Mouse (Mus musculus) intestine, embryonic 16.5 days (tissue): ENCODE results near the gene Ddr1. TPM values are rescaled to one million over a fixed set of nuclear protein-coding genes. Genes with fewer than 3 reads are reported as not detected.

Experiments used
- ATAC-seq: fragments of 200-750 bp; cut with Nextera tagmentation; 2 replicates; pipeline ENCODE4 v1.8.0; 2017; ENCODE audit warnings: moderate TSS enrichment, moderate library complexity
- H3K27ac ChIP-seq: fragments of 300-500 bp; sonication (generic); 2 replicates; pipeline ENCODE4 v1.5.1; 2014; ENCODE audit warnings: mild to moderate bottlenecking, low read length
- H3K27me3 ChIP-seq: fragments of 300-500 bp; sonication (generic); replicated peaks from 2 replicates; pipeline ENCODE4 v1.6.1; 2014; ENCODE audit warnings: low read length, control low read depth, mixed read lengths; ENCODE audit not compliant: control insufficient read depth, insufficient read depth
- H3K36me3 ChIP-seq: fragments of 300-500 bp; sonication (generic); 2 replicates; pipeline ENCODE4 v1.6.1; 2014; ENCODE audit warnings: low read length, control low read depth; ENCODE audit not compliant: control insufficient read depth, insufficient read depth
- H3K4me1 ChIP-seq: fragments of 300-500 bp; sonication (generic); 2 replicates; pipeline ENCODE4 v1.6.1; 2014; ENCODE audit warnings: low read length, control low read depth, mixed read lengths; ENCODE audit not compliant: control insufficient read depth, insufficient read depth
- H3K4me2 ChIP-seq: fragments of 300-500 bp; sonication (generic); 2 replicates; pipeline ENCODE4 v1.6.1; 2014; ENCODE audit warnings: low read depth, low read length, control low read depth
- H3K4me3 ChIP-seq: fragments of 300-500 bp; sonication (generic); 2 replicates; pipeline ENCODE4 v1.5.1; 2014; ENCODE audit warnings: mild to moderate bottlenecking, low read length
- H3K9ac ChIP-seq: fragments of 300-500 bp; sonication (generic); 2 replicates; pipeline ENCODE4 v1.6.1; 2014; ENCODE audit warnings: low read depth, low read length
- H3K9me3 ChIP-seq: fragments of 300-500 bp; sonication (generic); 2 replicates; pipeline ENCODE4 v1.6.1; 2016; ENCODE audit warnings: low read length, control low read depth; ENCODE audit not compliant: control insufficient read depth
- whole genome bisulfite sequencing: fragments of 180-500 bp; shearing (Covaris S2); extraction: QIAGEN DNeasy Blood & Tissue Kit; methylation state at CpG from one replicate; pipeline ENCODE4 v1.1.7; 2014; 5-methylcytosine and 5-hydroxymethylcytosine counted together
- polyA plus RNA-seq: library from polyadenylated mRNA; unstranded; fragments of >200 nt; fragmentation: Nextera tagmentation; extraction: Ambion mirVana; gene quantifications from 2 replicates; pipeline ENCODE4 v1.2.1, GENCODE M21; 2015

Ddr1 gene
- polyA plus RNA-seq, 1 experiment from 2014 or later = 54.1 TPM

- Histone ChIP-seq H3K4me1 (peaks cover 16% of the 10 kb centered on the region), H3K36me3 (peaks cover 8% of the 10 kb centered on the region), H3K9ac (peak overlapping the region; percentile 86), H3K27me3 (no peaks in the 10 kb centered on the region), H3K27ac (no peak overlapping the region), H3K4me3 (no peak overlapping the region), H3K4me2 (0 out of 2 replicates have a peak overlapping the region, but pooled peaks have one; percentile 92), H3K9me3 (no peaks in the 10 kb centered on the region)
- peak; percentile 54 for ATAC-seq
- WGBS = 72% methylated on average over 17 of the region's 17 CpGs
Measured at GRCm38 (mm10) chr17:35665957-35666515, 38.4 kb downstream of the Ddr1 start.

- Histone ChIP-seq H3K27me3 (no peaks in the 10 kb centered on the region), H3K27ac (no peak overlapping the region), H3K9ac (no peak overlapping the region), H3K4me1 (peaks cover 13% of the 10 kb centered on the region; the same call in 1 of the 2 replicates), H3K4me2 (no peak overlapping the region), H3K36me3 (peaks cover 6% of the 10 kb centered on the region; the same call in 1 of the 2 replicates), H3K4me3 (no peak overlapping the region), H3K9me3 (no peaks in the 10 kb centered on the region)
- ATAC-seq = no peak
- WGBS = 73% methylated on average over 2 of the region's 2 CpGs
Measured at GRCm38 (mm10) chr17:35653086-35653485, 51.3 kb downstream of the Ddr1 start.

GRCm38 (mm10) chr17:35649429-35649828 lies 55.0 kb downstream of the Ddr1 start:
- no peaks in the 10 kb centered on the region for H3K36me3 ChIP-seq
- no peak overlapping the region for H3K4me3 ChIP-seq
- 52% methylated on average over 2 of the region's 2 CpGs for WGBS
- peak overlapping the region; percentile 44; the same call in 1 of the 2 replicates for H3K9ac ChIP-seq
- H3K9me3 ChIP-seq = no peaks in the 10 kb centered on the region
- peak; percentile 95 for ATAC-seq
- H3K27me3 ChIP-seq = no peaks in the 10 kb centered on the region
- H3K27ac ChIP-seq = peak overlapping the region; percentile 50
- H3K4me2 ChIP-seq = peak overlapping the region; percentile 10; the same call in 1 of the 2 replicates
- H3K4me1 ChIP-seq = peaks cover 13% of the 10 kb centered on the region; the same call in 1 of the 2 replicates

DNA sequence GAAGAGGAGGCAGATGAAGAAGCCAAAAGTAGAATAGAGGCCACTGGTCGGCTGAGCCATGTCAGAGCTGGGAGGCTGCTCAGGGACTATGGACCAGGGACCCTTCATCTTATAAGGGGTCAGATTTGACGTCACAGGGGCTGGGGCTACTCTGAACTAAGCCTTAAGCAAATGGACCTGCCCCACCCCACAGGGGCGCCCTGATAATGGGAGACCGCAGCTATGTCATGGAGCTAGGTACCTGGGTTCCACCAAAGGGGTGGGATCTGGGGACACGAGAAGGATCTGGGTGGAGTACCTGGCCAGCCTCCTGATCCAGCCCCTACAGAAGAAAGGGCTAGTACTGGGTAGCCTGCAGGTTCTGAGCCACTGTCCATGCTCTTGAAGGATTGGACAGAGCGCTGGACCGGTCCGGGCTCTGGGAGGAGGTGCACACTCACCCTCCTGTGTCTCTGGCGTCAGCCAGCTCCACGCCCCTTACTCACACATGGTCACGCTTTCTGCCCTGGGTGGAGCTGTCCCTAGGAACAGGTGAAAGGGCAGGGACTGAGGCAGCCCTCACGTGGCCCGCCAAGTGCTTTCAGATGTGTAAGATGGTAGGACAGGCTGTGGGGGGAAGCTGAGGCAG lies 60.7 kb downstream of the Ddr1 start, which contains the start of gene Mucl3:
Gene Mucl3 (minus strand): TSS at position 87 of the 628 bp plus-strand sequence.
- Histone ChIP-seq H3K4me1 (peaks cover 6% of the 10 kb centered on the region; the same call in 1 of the 2 replicates), H3K36me3 (no peaks in the 10 kb centered on the region), H3K27ac (no peak within 1 kb of the TSS), H3K9me3 (no peaks in the 10 kb centered on the region), H3K4me2 (no peak within 1 kb of the TSS), H3K9ac (no peak within 1 kb of the TSS), H3K4me3 (no peak within 1 kb of the TSS), H3K27me3 (no peaks in the 10 kb centered on the region)
- WGBS = 52% methylated on average over 13 of the region's 13 CpGs
- peak; percentile 47; the same call in 1 of the 2 replicates for ATAC-seq

GRCm38 (mm10) chr17:35639352-35639751 lies 65.1 kb downstream of the Ddr1 start:
- Histone ChIP-seq H3K27me3 (no peaks in the 10 kb centered on the region), H3K4me2 (peak overlapping the region; percentile 13; the same call in 1 of the 2 replicates), H3K9me3 (no peaks in the 10 kb centered on the region), H3K9ac (no peak overlapping the region), H3K4me3 (no peak overlapping the region), H3K36me3 (no peaks in the 10 kb centered on the region), H3K27ac (0 out of 2 replicates have a peak overlapping the region, but pooled peaks have one; percentile 16), H3K4me1 (peaks cover 9% of the 10 kb centered on the region; the same call in 1 of the 2 replicates)
- ATAC-seq = no peak
- WGBS = 68% methylated on average over 6 of the region's 6 CpGs

GRCm38 (mm10) chr17:35638475-35639190 lies 65.8 kb downstream of the Ddr1 start:
- Histone ChIP-seq H3K4me2 (peak overlapping the region; percentile 13; the same call in 1 of the 2 replicates), H3K36me3 (no peaks in the 10 kb centered on the region), H3K4me3 (peak overlapping the region; percentile 5; the same call in 1 of the 2 replicates), H3K27me3 (no peaks in the 10 kb centered on the region), H3K9me3 (no peaks in the 10 kb centered on the region), H3K4me1 (0 out of 2 replicates have a peak, but pooled peaks cover 6% of the 10 kb centered on the region), H3K9ac (0 out of 2 replicates have a peak overlapping the region, but pooled peaks have one; percentile 12), H3K27ac (peak overlapping the region; percentile 26)
- peak; percentile 85 for ATAC-seq
- 28% methylated on average over 14 of the region's 14 CpGs for WGBS

DNA sequence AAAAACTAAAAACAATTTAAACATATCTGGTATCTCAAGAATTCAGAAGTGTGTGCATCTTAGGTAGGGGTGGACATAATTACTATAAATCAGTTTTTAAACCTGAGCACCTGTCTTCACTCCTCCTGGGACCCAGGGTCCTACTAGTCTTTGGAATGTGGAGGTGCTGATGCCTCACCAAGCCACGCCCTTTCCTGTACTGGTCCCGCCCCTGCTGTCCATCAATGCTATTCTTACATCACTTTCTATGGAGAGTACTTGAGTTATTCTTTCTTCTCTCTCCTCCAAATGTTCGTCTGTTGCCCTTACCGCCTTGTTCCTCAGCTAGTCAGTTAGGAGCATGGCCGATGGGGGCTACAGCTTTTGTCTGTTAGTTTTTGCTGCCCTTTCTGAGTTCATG lies 68.1 kb downstream of the Ddr1 start:
- Histone ChIP-seq H3K4me3 (no peak overlapping the region), H3K9me3 (no peaks in the 10 kb centered on the region), H3K36me3 (no peaks in the 10 kb centered on the region), H3K9ac (no peak overlapping the region), H3K4me1 (0 out of 2 replicates have a peak, but pooled peaks cover 6% of the 10 kb centered on the region), H3K4me2 (no peak overlapping the region; the same call in 1 of the 2 replicates), H3K27ac (no peak overlapping the region), H3K27me3 (no peaks in the 10 kb centered on the region)
- no peak for ATAC-seq
- WGBS = 43% methylated on average over 5 of the region's 5 CpGs

- no peaks in the 10 kb centered on the region for H3K9me3 ChIP-seq
- ATAC-seq = peak; percentile 42
- no peak overlapping the region for H3K27ac ChIP-seq
- H3K27me3 ChIP-seq = no peaks in the 10 kb centered on the region
- peak overlapping the region; percentile 44 for H3K9ac ChIP-seq
- H3K36me3 ChIP-seq = no peaks in the 10 kb centered on the region
- H3K4me2 ChIP-seq = peak overlapping the region; percentile 85
- WGBS = 1% methylated on average over 15 of the region's 15 CpGs
- H3K4me1 ChIP-seq = 0 out of 2 replicates have a peak, but pooled peaks cover 6% of the 10 kb centered on the region
- peak overlapping the region; percentile 49 for H3K4me3 ChIP-seq
Measured at GRCm38 (mm10) chr17:35635699-35636111, 68.7 kb downstream of the Ddr1 start.

GRCm38 (mm10) chr17:35635202-35635601 lies 69.2 kb downstream of the Ddr1 start:
- no peaks in the 10 kb centered on the region for H3K36me3 ChIP-seq
- no peak overlapping the region for H3K4me2 ChIP-seq
- no peak overlapping the region for H3K4me3 ChIP-seq
- 84% methylated on average over 3 of the region's 3 CpGs for WGBS
- no peak overlapping the region for H3K27ac ChIP-seq
- no peaks in the 10 kb centered on the region for H3K27me3 ChIP-seq
- 0 out of 2 replicates have a peak, but pooled peaks cover 6% of the 10 kb centered on the region for H3K4me1 ChIP-seq
- no peak overlapping the region for H3K9ac ChIP-seq
- no peak for ATAC-seq
- H3K9me3 ChIP-seq = no peaks in the 10 kb centered on the region
